Mouse (Mus musculus): Measurements from ENCODE around the gene Rundc3a. TPM values are rescaled to one million over a fixed set of nuclear protein-coding genes. Genes with fewer than 3 reads are reported as not detected.
"Not testable (repeated sequence)": the region's sequence is repeated elsewhere in the genome, so short reads cannot be mapped to it uniquely, and the experiment has no call there.

Rundc3a gene
- total RNA-seq, 2 experiments from 2014 or later = not detected

GRCm38 (mm10) chr11:102389436-102389835, 3.8 kb upstream of the Rundc3a start:
- DNase-seq (ENCODE audit: low spot score); intact Hi-C loops (cut with DNase I): not testable (repeated sequence)

DNA sequence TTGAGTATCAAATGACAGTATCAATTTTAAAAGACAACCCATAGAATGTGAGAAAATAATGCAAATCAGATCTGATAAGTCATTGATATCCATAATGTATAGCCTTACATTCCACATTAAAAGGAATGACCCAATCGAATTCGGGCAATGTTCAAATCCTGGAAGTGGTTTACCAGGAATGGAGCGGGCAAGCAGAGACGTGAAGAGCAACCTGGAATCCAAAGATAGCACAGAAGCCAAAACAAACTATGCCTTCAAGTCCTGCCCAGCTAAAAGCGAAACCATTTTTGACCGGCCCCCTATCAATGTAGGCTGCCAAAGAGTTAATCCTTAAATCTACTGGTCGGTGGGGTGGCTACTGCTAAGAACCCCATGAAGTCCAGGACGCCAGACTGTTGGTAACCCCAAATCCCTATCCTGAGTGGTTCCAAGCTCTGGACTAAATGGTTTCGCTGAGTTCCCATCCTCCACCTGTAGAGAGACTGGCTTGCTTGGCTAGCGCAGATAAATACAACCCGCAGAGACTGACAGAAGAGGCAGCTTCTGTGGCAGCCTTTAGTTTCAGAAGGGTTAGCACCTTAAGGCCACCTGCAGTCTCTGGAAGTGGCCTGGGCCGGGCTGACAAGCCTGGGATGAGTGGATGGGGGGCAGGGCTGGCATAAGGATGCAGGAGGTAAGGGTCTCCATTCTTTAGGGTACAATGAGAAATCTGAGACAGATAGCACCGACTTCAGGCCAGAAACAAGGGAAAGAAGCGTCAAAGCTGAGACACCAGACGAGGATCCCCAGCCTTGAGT, 564 bp upstream of the Rundc3a start:
- no peak for DNase-seq (ENCODE audit: low spot score)
- intact Hi-C loops (cut with DNase I) = no loop called here

GRCm38 (mm10) chr11:102393719-102394420, 667 bp downstream of the Rundc3a start:
- intact Hi-C loops (cut with DNase I) = no loop called here
- no peak for DNase-seq (ENCODE audit: low spot score)

DNA sequence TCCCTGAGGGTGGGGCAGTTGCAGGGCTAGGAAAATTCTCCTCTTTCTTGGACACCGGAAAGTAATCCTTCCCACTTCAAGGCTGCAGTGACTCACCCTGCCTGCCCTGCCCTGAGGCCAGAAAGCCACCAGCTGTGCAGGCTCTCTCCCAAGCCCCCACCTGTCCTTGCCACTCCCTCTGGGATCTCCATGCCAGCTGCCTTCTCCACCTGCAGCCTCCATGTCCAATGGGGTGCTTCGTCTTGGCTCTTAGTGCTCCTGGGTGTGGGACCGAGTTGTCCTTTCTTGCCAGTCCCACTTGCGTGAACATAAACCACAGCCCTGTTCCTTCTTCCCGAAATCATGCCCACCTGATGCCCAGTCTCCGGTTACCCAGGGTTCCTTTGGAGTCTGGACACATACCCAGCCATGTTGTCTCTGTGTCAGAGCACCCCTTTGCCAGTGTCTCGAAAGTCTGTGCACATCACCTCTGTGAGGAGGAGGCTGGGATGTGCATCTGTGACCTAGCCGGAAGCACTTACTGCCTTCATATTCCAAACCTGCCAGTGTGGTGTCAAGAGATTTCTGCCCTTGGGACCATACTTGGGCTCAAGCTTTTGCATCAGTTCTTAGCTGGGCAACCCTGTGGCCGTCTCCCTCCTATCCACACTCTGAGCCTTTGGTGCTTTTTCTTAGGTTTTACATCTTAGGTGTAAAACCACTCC, 1.4 kb downstream of the Rundc3a start:
- DNase-seq (ENCODE audit: low spot score) = no peak

DNA sequence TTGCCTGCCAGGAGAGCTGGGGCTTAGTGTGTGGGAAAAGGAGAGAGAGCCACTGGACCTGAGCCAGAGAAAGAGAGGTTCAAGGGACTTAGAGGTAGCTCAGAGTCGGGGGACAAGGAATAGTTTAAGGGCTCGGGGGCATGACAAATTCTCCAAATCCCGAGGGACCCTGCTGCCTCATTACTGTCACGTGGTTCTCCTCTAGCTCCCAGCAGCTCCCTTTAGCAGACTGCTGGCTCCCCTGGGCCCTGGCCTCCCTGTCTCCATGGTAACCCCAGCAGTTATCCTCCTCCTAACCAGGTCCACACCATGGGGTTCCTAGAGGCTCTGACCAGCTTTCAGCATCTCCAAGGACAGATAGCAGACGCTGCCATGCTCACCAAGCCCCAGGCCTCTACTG, 2.0 kb downstream of the Rundc3a start:
- DNase-seq (ENCODE audit: low spot score) = no peak
- intact Hi-C loops (cut with DNase I) = no loop called here

More for the DNA sequence above, 1.4 kb downstream of the Rundc3a start:
- intact Hi-C loops (cut with DNase I) = no loop called here

- intact Hi-C loops (cut with DNase I) = no loop called here
- DNase-seq (ENCODE audit: low spot score) = no peak
Observed at GRCm38 (mm10) chr11:102396263-102396662, 3.1 kb downstream of the Rundc3a start.

- intact Hi-C loops (cut with DNase I) = no loop called here
- no peak for DNase-seq (ENCODE audit: low spot score)
Observed at GRCm38 (mm10) chr11:102396671-102397141, 3.5 kb downstream of the Rundc3a start.

DNA sequence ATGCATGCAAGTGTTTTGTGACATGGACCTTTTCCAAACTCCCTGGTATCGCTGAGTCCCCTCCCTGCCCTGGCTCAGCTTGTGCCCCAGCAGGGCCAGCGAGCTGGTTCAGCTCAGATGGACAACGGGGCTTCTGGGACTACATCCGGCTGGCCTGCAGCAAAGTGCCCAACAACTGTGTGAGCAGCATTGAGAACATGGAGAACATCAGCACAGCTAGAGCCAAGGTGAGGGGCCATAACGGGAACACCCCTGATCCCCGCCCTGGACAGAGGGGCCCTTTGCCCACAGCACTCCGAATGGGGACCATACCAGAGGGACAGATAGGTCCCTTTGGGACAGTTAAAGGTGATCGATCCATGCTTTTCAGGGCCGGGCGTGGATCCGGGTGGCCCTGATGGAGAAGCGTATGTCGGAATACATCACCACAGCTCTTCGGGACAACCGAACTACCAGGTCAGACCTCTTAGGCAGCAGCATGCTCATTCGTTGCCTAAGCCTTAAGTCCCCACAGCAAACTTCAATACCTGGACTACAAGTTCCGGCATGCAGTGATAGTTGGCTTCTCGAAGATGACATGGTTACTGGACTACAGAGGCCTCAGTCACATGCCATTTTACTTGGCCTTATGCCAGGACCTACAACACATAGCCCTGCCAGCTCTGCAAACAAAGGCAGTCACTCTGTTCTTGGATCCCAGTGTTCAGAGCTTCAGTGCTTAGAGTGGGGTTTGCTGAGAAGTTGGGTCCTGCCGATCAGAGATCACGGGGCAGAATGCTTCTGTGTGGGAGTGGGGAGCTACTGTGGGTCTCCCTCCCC, 5.0 kb downstream of the Rundc3a start:
- intact Hi-C loops (cut with DNase I) = no loop called here
- DNase-seq (ENCODE audit: low spot score) = no peak

- no peak for DNase-seq (ENCODE audit: low spot score)
- intact Hi-C loops (cut with DNase I) = no loop called here
Observed at GRCm38 (mm10) chr11:102399107-102399506, 5.9 kb downstream of the Rundc3a start.

GRCm38 (mm10) chr11:102399610-102400072, 6.4 kb downstream of the Rundc3a start:
- DNase-seq (ENCODE audit: low spot score) = no peak
- intact Hi-C loops (cut with DNase I) = no loop called here

DNA sequence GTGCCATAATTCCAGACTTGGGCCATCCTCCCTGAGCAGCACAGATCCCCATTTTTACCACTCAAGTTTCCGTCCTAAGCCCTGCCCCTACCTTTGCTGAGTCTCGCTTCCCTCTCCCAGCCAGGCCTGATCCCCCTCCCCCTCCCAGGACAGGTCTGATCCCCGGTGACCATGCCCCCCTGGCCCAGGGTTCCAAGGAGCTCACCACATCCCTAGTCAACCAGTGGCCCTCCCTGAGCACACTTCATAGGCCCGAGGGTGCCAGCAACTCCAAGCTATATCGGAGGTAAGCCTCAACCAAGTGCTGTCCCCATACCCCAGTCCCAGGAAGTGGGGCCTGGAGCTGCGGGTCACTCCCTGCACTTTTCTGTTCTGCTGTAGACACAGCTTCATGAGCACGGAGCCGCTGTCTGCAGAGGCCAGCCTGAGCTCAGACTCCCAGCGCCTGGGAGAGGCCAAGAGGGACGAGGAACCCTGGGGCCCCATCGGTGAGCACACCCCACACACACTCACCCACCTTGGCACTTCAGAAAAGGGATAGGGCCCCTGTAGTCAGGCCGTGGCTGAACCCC, 7.4 kb downstream of the Rundc3a start:
- DNase-seq (ENCODE audit: low spot score) = no peak

GRCm38 (mm10) chr11:102401898-102402500, 8.8 kb downstream of the Rundc3a start:
- intact Hi-C loops (cut with DNase I) = no loop called here
- DNase-seq (ENCODE audit: low spot score) = no peak

More for the DNA sequence above, 7.4 kb downstream of the Rundc3a start:
- intact Hi-C loops (cut with DNase I) = no loop called here

GRCm38 (mm10) chr11:102403657-102404056, 10.5 kb downstream of the Rundc3a start:
- DNase-seq (ENCODE audit: low spot score) = no peak
- intact Hi-C loops (cut with DNase I) = no loop called here

DNA sequence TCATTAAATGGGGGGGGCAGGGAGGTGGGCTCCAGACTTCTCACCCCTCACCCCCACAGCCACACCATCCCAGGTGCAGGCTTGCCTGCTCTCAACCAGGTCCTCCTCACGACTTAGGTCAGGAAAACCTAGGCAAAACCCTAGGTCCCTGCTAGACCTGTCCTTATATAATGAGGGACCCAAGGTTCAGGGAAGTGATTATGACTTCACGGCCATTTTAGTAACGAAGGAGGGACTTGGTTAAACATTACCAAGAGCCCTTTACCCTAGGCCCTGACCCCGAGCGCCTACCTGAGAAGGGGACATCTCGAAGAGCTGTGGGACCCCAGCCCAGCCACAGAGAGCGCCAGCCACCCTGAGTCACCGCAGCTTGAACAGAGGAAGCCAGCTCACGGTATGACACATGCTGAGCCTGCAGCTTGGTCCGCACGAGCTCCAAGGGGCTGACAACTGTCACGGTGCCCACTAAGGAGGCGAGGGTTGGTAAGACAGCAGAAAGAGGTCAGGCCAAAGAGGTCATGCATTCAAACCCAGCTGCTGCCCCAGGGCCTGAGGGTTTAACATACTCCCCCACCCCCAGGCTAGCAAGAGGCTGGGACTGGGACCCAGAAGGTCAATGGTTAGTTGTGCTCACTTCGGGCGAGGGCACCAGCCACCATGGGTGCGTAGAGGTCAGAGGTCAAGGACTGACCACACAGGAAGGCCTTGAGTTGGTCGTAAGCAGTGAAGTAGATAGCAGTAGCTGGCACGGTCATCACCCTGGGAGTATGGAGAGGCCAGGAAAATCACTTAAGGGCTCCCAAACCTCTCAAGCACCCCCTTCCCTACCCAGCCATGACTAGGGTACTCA, 11.2 kb downstream of the Rundc3a start:
- DNase-seq (ENCODE audit: low spot score) = no peak
- intact Hi-C loops (cut with DNase I) = no loop called here

GRCm38 (mm10) chr11:102405544-102406285, 12.5 kb downstream of the Rundc3a start:
- DNase-seq (ENCODE audit: low spot score) = no peak
- intact Hi-C loops (cut with DNase I) = loop anchor here (2.0 kb wide), 1 partner anchor 67 kb away; no protein-coding TSS in a partner anchor

- no peak for DNase-seq (ENCODE audit: low spot score)
- intact Hi-C loops (cut with DNase I) = loop anchor here (2.0 kb wide), 1 partner anchor 68 kb away; no protein-coding TSS in a partner anchor
Observed at GRCm38 (mm10) chr11:102406401-102406800, 13.2 kb downstream of the Rundc3a start.

Data from heart, postnatal 25 days (tissue).